Mouse (Mus musculus) lung, postnatal 0 days (tissue): ENCODE measurements around the gene Nsun3.

Experiments used
- CTCF ChIP-seq: IDR thresholded peaks from 2 replicates; pipeline ENCODE4 v1.5.1; 2016; ENCODE audit warnings: antibody characterized with exemption, mild to moderate bottlenecking
- EP300 ChIP-seq: IDR thresholded peaks from 2 replicates; pipeline ENCODE4 v1.6.1; 2016; ENCODE audit warnings: antibody characterized with exemption, mild to moderate bottlenecking, control low read depth

- TF ChIP-seq EP300 = no peak
- no peak for TF ChIP-seq CTCF
These were observed 13.2 kb upstream of the Nsun3 start for GRCm38 (mm10) chr16:62799839-62800238.
